Mouse (Mus musculus): Measurements from ENCODE around the gene Zpbp2. TPM values are rescaled to one million over a fixed set of nuclear protein-coding genes. Genes with fewer than 3 reads are reported as not detected.

Gene Zpbp2
- polyA plus RNA-seq, 1 experiment = 0.08 TPM

GRCm38 (mm10) chr11:98537480-98538034, 13.3 kb upstream of the Zpbp2 start:
- no peaks in the 10 kb centered on the region for H3K36me3 ChIP-seq (ENCODE audit: control insufficient read depth)
- peaks cover 22% of the 10 kb centered on the region for H3K27me3 ChIP-seq (ENCODE audit: control insufficient read depth)
- H3K9me3 ChIP-seq (ENCODE audit: control insufficient read depth, low read length) = peaks cover 12% of the 10 kb centered on the region
- no peak overlapping the region for H3K4me3 ChIP-seq (replicated peaks)
- TF ChIP-seq GATA1 (IDR thresholded peaks at IDR 0.05; ENCODE audit: low read length) (no peak), TAL1 (IDR thresholded peaks at IDR 0.05; ENCODE audit: low read length) (no peak)
- H3K4me1 ChIP-seq (ENCODE audit: control insufficient read depth) = no peaks in the 10 kb centered on the region

- H3K9me3 ChIP-seq (ENCODE audit: control insufficient read depth, low read length) = peaks cover 12% of the 10 kb centered on the region
- no peak for TF ChIP-seq GATA1 (IDR thresholded peaks at IDR 0.05; ENCODE audit: low read length)
- TF ChIP-seq TAL1 (IDR thresholded peaks at IDR 0.05; ENCODE audit: low read length) = no peak
- H3K36me3 ChIP-seq (ENCODE audit: control insufficient read depth) = no peaks in the 10 kb centered on the region
- peaks cover 47% of the 10 kb centered on the region for H3K27me3 ChIP-seq (ENCODE audit: control insufficient read depth)
- H3K4me1 ChIP-seq (ENCODE audit: control insufficient read depth) = no peaks in the 10 kb centered on the region
- H3K4me3 ChIP-seq (replicated peaks) = no peak overlapping the region
Observed at GRCm38 (mm10) chr11:98540319-98540718, 10.6 kb upstream of the Zpbp2 start.

DNA sequence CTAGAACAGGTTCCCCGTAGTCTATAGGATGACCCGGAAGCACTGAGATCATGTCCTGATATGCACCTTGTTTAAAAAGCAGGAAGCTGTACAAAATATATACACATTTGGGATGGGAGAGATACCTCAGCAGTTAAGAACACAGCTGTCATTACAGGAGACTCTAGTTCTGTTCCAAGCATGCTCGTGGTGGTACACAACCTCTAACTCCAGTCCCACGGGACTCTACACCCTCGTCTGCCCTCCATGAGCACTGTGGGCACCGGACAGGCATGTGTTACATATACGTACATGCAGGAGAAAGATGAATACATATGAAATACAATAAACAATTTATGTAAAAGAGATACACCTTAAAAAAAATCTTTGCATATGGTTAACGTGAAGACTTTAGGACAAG, 8.3 kb upstream of the Zpbp2 start:
- H3K36me3 ChIP-seq (ENCODE audit: control insufficient read depth) = no peaks in the 10 kb centered on the region
- no peak overlapping the region for H3K4me3 ChIP-seq (replicated peaks)
- peaks cover 70% of the 10 kb centered on the region for H3K27me3 ChIP-seq (ENCODE audit: control insufficient read depth)
- peaks cover 22% of the 10 kb centered on the region for H3K9me3 ChIP-seq (ENCODE audit: control insufficient read depth, low read length)
- TF ChIP-seq GATA1 (IDR thresholded peaks at IDR 0.05; ENCODE audit: low read length) (no peak), TAL1 (IDR thresholded peaks at IDR 0.05; ENCODE audit: low read length) (no peak)
- no peaks in the 10 kb centered on the region for H3K4me1 ChIP-seq (ENCODE audit: control insufficient read depth)

GRCm38 (mm10) chr11:98543414-98543813, 7.5 kb upstream of the Zpbp2 start:
- no peak for TF ChIP-seq TAL1 (IDR thresholded peaks at IDR 0.05; ENCODE audit: low read length)
- TF ChIP-seq GATA1 (IDR thresholded peaks at IDR 0.05; ENCODE audit: low read length) = no peak
- Histone ChIP-seq H3K27me3 (ENCODE audit: control insufficient read depth) (peaks cover 78% of the 10 kb centered on the region), H3K4me3 (replicated peaks) (no peak overlapping the region), H3K4me1 (ENCODE audit: control insufficient read depth) (no peaks in the 10 kb centered on the region), H3K9me3 (ENCODE audit: control insufficient read depth, low read length) (peaks cover 22% of the 10 kb centered on the region), H3K36me3 (ENCODE audit: control insufficient read depth) (no peaks in the 10 kb centered on the region)

- H3K9me3 ChIP-seq (ENCODE audit: control insufficient read depth, low read length) = peaks cover 12% of the 10 kb centered on the region
- TF ChIP-seq GATA1 (IDR thresholded peaks at IDR 0.05; ENCODE audit: low read length) (no peak), TAL1 (IDR thresholded peaks at IDR 0.05; ENCODE audit: low read length) (no peak)
- H3K27me3 ChIP-seq (ENCODE audit: control insufficient read depth) = peaks cover 92% of the 10 kb centered on the region
- H3K4me1 ChIP-seq (ENCODE audit: control insufficient read depth) = peaks cover 1% of the 10 kb centered on the region
- no peaks in the 10 kb centered on the region for H3K36me3 ChIP-seq (ENCODE audit: control insufficient read depth)
- no peak overlapping the region for H3K4me3 ChIP-seq (replicated peaks)
Observed at GRCm38 (mm10) chr11:98544890-98545677, 5.8 kb upstream of the Zpbp2 start.

DNA sequence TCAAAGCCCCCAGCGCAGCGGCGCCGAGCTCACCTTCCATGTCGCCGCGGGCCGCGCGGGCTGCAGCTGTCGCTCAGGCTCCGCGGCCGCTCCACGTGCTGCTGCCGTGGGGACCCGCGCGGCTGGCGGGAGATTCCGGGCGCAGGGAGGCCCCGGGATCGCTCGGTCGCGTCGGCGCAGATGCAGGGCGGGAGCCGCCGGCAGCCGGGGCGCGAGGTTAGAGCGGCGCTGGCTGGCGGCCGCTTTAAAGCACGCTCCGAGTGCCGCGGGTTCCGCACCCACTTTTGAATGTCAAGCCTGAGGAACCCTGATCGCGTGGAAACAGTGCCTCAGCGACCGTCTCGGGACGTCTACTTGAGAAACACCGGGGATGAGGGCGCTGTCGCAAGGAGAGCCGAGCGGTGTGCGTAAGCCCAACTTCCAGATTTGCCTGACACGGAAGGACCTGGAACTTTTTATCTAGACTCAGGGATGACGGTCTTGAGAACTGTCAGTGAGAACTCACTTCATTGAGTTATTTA, 5.1 kb upstream of the Zpbp2 start, which contains the start of gene Ikzf3:
Ikzf3 (minus strand) TSS at position 321 of the 521 bp plus-strand sequence.
- peaks cover 8% of the 10 kb centered on the region for H3K4me1 ChIP-seq (ENCODE audit: control insufficient read depth)
- peaks cover 99% of the 10 kb centered on the region for H3K27me3 ChIP-seq (ENCODE audit: control insufficient read depth)

GRCm38 (mm10) chr11:98546529-98547307, 4.2 kb upstream of the Zpbp2 start:
- TF ChIP-seq GATA1 (IDR thresholded peaks at IDR 0.05; ENCODE audit: low read length) (no peak), TAL1 (IDR thresholded peaks at IDR 0.05; ENCODE audit: low read length) (no peak)
- H3K4me1 ChIP-seq (ENCODE audit: control insufficient read depth) = peaks cover 17% of the 10 kb centered on the region
- peaks cover 93% of the 10 kb centered on the region for H3K27me3 ChIP-seq (ENCODE audit: control insufficient read depth)
- H3K9me3 ChIP-seq (ENCODE audit: control insufficient read depth, low read length) = peaks cover 10% of the 10 kb centered on the region
- H3K36me3 ChIP-seq (ENCODE audit: control insufficient read depth) = no peaks in the 10 kb centered on the region
- no peak overlapping the region for H3K4me3 ChIP-seq (replicated peaks)

More for the DNA sequence above, 5.1 kb upstream of the Zpbp2 start, which contains the start of gene Ikzf3:
- TF ChIP-seq GATA1 (IDR thresholded peaks at IDR 0.05; ENCODE audit: low read length) (no peak), TAL1 (IDR thresholded peaks at IDR 0.05; ENCODE audit: low read length) (no peak)
- no peaks in the 10 kb centered on the region for H3K36me3 ChIP-seq (ENCODE audit: control insufficient read depth)
- peaks cover 10% of the 10 kb centered on the region for H3K9me3 ChIP-seq (ENCODE audit: control insufficient read depth, low read length)
- H3K4me3 ChIP-seq (replicated peaks) = no peak within 1 kb of the TSS

- Histone ChIP-seq H3K4me1 (ENCODE audit: control insufficient read depth) (peaks cover 22% of the 10 kb centered on the region), H3K9me3 (ENCODE audit: control insufficient read depth, low read length) (peaks cover 10% of the 10 kb centered on the region), H3K4me3 (replicated peaks) (no peak overlapping the region), H3K36me3 (ENCODE audit: control insufficient read depth) (no peaks in the 10 kb centered on the region), H3K27me3 (ENCODE audit: control insufficient read depth) (peaks cover 87% of the 10 kb centered on the region)
- no peak for TF ChIP-seq TAL1 (IDR thresholded peaks at IDR 0.05; ENCODE audit: low read length)
- no peak for TF ChIP-seq GATA1 (IDR thresholded peaks at IDR 0.05; ENCODE audit: low read length)
Observed at GRCm38 (mm10) chr11:98547308-98547693, 3.6 kb upstream of the Zpbp2 start.

- Histone ChIP-seq H3K4me1 (ENCODE audit: control insufficient read depth) (peaks cover 22% of the 10 kb centered on the region), H3K36me3 (ENCODE audit: control insufficient read depth) (no peaks in the 10 kb centered on the region), H3K27me3 (ENCODE audit: control insufficient read depth) (peaks cover 66% of the 10 kb centered on the region), H3K9me3 (ENCODE audit: control insufficient read depth, low read length) (peaks cover 13% of the 10 kb centered on the region), H3K4me3 (replicated peaks) (no peak overlapping the region)
- TF ChIP-seq TAL1 (IDR thresholded peaks at IDR 0.05; ENCODE audit: low read length) (no peak), GATA1 (IDR thresholded peaks at IDR 0.05; ENCODE audit: low read length) (no peak)
Observed at GRCm38 (mm10) chr11:98549363-98549762, 1.5 kb upstream of the Zpbp2 start.
